Mouse (Mus musculus): Measurements from ENCODE around the gene Atg4d. TPM values are rescaled to one million over a fixed set of nuclear protein-coding genes. Genes with fewer than 3 reads are reported as not detected.
A peak's percentile ranks its signal among the peaks of the same experiment; 100 is the strongest.

Atg4d gene
- total and polyA plus RNA-seq, 2 experiments = 22.3 to 42.2 TPM

- Histone ChIP-seq H3K36me3 (ENCODE audit: control insufficient read depth, insufficient read depth, low read length) (peaks cover 18% of the 10 kb centered on the region; the same call in 1 of the 2 replicates), H3K79me2 (ENCODE audit: control insufficient read depth, insufficient read depth, low read length) (no peaks in the 10 kb centered on the region), H3K9ac (ENCODE audit: low read depth, low read length) (no peak overlapping the region), H3K27me3 (ENCODE audit: control insufficient read depth, insufficient read depth, low read length) (no peaks in the 10 kb centered on the region), H3K4me1 (ENCODE audit: control insufficient read depth, insufficient read depth, low read length) (no peaks in the 10 kb centered on the region), H3K27ac (replicated peaks; ENCODE audit: insufficient read depth, low read depth, low read length) (no peak overlapping the region), H3K4me3 (ENCODE audit: insufficient read depth, low read depth, low read length) (no peak overlapping the region)
- DNase-seq (ENCODE audit: extremely low read depth, low read depth, low spot score) = no peak
- whole genome bisulfite sequencing = 97% methylated on average over 5 of the region's 5 CpGs
- TF ChIP-seq CTCF (IDR thresholded peaks at IDR 0.05; ENCODE audit: low read depth, low read length) (no peak), POLR2A (IDR thresholded peaks at IDR 0.05; ENCODE audit: extremely low read depth, insufficient read depth, low read length) (no peak)
Measured at GRCm38 (mm10) chr9:21277776-21278175, 12.7 kb downstream of the Atg4d start.

DNA sequence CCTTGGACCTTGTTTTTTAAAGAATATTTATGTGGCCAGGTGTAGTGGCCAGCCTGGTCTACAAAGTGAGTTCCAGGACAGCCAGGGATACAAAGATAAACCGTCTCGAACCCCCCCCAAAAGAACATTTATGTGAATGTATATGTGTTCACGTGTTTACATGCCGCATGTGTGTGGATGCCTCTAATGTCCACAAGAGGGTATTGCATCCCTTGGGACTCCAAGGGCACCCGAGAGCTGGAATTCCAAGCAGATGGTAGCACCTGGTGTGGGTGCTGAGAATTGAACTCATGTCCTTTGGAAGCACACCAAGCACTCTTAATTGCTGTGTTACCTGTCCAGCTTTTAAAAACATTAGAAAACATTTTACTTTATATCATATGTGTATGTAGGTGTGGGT, 18.5 kb downstream of the Atg4d start:
- DNase-seq (ENCODE audit: extremely low read depth, low read depth, low spot score) = no peak
- no peak overlapping the region for H3K4me3 ChIP-seq (ENCODE audit: insufficient read depth, low read depth, low read length)
- H3K9ac ChIP-seq (ENCODE audit: low read depth, low read length) = no peak overlapping the region
- H3K36me3 ChIP-seq (ENCODE audit: control insufficient read depth, insufficient read depth, low read length) = peaks cover 18% of the 10 kb centered on the region; the same call in 1 of the 2 replicates
- no peak overlapping the region for H3K27ac ChIP-seq (replicated peaks; ENCODE audit: insufficient read depth, low read depth, low read length)
- H3K4me1 ChIP-seq (ENCODE audit: control insufficient read depth, insufficient read depth, low read length) = peaks cover 5% of the 10 kb centered on the region
- H3K79me2 ChIP-seq (ENCODE audit: control insufficient read depth, insufficient read depth, low read length) = peaks cover 4% of the 10 kb centered on the region; the same call in 1 of the 2 replicates
- TF ChIP-seq CTCF (IDR thresholded peaks at IDR 0.05; ENCODE audit: low read depth, low read length) (no peak), POLR2A (IDR thresholded peaks at IDR 0.05; ENCODE audit: extremely low read depth, insufficient read depth, low read length) (no peak)
- no peaks in the 10 kb centered on the region for H3K27me3 ChIP-seq (ENCODE audit: control insufficient read depth, insufficient read depth, low read length)
- WGBS = 94% methylated on average over 5 of the region's 5 CpGs

DNA sequence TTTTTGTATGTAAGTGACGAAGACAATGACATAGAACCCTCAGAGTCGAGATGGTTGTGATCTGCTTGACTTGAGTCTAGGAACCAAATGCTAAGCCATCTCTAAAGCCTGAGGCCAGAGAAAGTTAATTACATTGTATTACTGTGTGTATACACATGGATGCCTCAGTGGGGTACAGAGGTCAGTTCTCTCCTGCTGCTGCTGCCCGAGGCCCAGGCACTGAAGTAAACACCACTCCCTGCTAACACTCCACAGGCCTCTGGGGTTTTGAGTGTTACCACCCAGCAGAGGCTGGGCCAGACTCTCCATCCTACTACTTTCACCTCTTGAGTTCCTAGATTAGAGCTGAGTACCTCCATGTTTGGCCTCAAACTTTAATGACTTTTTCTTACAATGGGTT, 18.9 kb downstream of the Atg4d start:
- WGBS = 63% methylated on average over 3 of the region's 3 CpGs
- DNase-seq (ENCODE audit: extremely low read depth, low read depth, low spot score) = no peak
- Histone ChIP-seq H3K36me3 (ENCODE audit: control insufficient read depth, insufficient read depth, low read length) (peaks cover 18% of the 10 kb centered on the region; the same call in 1 of the 2 replicates), H3K79me2 (ENCODE audit: control insufficient read depth, insufficient read depth, low read length) (peaks cover 4% of the 10 kb centered on the region; the same call in 1 of the 2 replicates), H3K4me1 (ENCODE audit: control insufficient read depth, insufficient read depth, low read length) (peaks cover 5% of the 10 kb centered on the region), H3K9ac (ENCODE audit: low read depth, low read length) (no peak overlapping the region), H3K27me3 (ENCODE audit: control insufficient read depth, insufficient read depth, low read length) (no peaks in the 10 kb centered on the region), H3K27ac (replicated peaks; ENCODE audit: insufficient read depth, low read depth, low read length) (no peak overlapping the region), H3K4me3 (ENCODE audit: insufficient read depth, low read depth, low read length) (no peak overlapping the region)
- TF ChIP-seq POLR2A (IDR thresholded peaks at IDR 0.05; ENCODE audit: extremely low read depth, insufficient read depth, low read length) = no peak
- no peak for TF ChIP-seq CTCF (IDR thresholded peaks at IDR 0.05; ENCODE audit: low read depth, low read length)

GRCm38 (mm10) chr9:21286753-21287152, 21.7 kb downstream of the Atg4d start:
- TF ChIP-seq POLR2A (IDR thresholded peaks at IDR 0.05; ENCODE audit: extremely low read depth, insufficient read depth, low read length) = no peak
- TF ChIP-seq CTCF (IDR thresholded peaks at IDR 0.05; ENCODE audit: low read depth, low read length) = no peak
- Histone ChIP-seq H3K4me3 (ENCODE audit: insufficient read depth, low read depth, low read length) (no peak overlapping the region), H3K27me3 (ENCODE audit: control insufficient read depth, insufficient read depth, low read length) (no peaks in the 10 kb centered on the region), H3K27ac (replicated peaks; ENCODE audit: insufficient read depth, low read depth, low read length) (no peak overlapping the region), H3K79me2 (ENCODE audit: control insufficient read depth, insufficient read depth, low read length) (peaks cover 6% of the 10 kb centered on the region), H3K4me1 (ENCODE audit: control insufficient read depth, insufficient read depth, low read length) (peaks cover 5% of the 10 kb centered on the region), H3K36me3 (ENCODE audit: control insufficient read depth, insufficient read depth, low read length) (peaks cover 9% of the 10 kb centered on the region; the same call in 1 of the 2 replicates), H3K9ac (ENCODE audit: low read depth, low read length) (no peak overlapping the region)
- no peak for DNase-seq (ENCODE audit: extremely low read depth, low read depth, low spot score)
- WGBS = 67% methylated on average over 3 of the region's 3 CpGs

DNA sequence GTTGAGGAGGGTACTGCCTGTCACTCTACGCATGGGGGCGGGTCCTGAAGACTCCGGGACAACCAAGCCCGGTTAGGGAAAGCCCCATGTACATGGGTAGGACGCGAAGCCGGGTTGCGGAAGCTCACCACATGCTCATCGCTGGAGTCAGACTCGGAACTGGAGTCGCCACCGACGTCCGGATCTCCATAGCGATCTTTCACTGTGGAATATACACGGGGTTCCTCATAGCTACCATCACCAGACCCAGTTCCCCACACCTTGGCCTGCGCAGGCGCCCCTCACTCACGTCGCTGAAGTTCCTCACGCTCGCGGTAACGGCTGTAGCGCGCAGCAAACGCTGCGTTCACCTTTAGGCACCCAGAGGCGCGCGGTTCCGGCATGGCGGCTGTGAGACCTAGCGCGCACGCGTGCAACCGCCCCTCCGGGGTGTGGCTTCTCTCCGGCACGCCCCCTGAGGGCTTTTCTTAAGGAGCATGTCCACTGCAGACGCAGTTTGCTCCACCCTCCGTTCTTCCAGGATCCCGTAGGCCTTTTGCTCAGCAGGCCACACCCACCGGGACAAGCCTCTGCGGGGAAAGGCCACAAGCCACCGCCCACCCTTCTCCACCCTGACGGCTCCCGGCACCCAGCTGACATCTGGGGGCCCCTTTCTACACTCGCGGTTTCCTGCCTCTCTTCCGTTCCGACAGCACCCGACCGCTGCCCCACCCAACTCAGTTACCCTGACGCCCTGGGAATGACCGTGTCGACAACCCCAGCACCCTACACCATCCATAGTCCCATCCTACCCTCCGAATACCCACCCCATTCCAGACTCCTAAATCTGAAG, 22.7 kb downstream of the Atg4d start, which contains the start of gene Kri1:
TSS of gene Kri1 (minus strand) at position 399 of the 832 bp plus-strand sequence.
- H3K27ac ChIP-seq (replicated peaks; ENCODE audit: insufficient read depth, low read depth, low read length) = peak within 1 kb of the TSS; percentile 79
- TF ChIP-seq CTCF (IDR thresholded peaks at IDR 0.05; ENCODE audit: low read depth, low read length) (no peak), POLR2A (IDR thresholded peaks at IDR 0.05; ENCODE audit: extremely low read depth, insufficient read depth, low read length) (peak; percentile 89; the same call in 1 of the 2 replicates)
- H3K9ac ChIP-seq (ENCODE audit: low read depth, low read length) = peak within 1 kb of the TSS; percentile 94
- under 1% methylated on average over 59 of the region's 59 CpGs for WGBS
- peak; percentile 96 for DNase-seq (ENCODE audit: extremely low read depth, low read depth, low spot score)
- H3K4me3 ChIP-seq (ENCODE audit: insufficient read depth, low read depth, low read length) = peak within 1 kb of the TSS; percentile 95
- H3K4me1 ChIP-seq (ENCODE audit: control insufficient read depth, insufficient read depth, low read length) = peaks cover 5% of the 10 kb centered on the region
- H3K36me3 ChIP-seq (ENCODE audit: control insufficient read depth, insufficient read depth, low read length) = peaks cover 5% of the 10 kb centered on the region; the same call in 1 of the 2 replicates
- peaks cover 6% of the 10 kb centered on the region for H3K79me2 ChIP-seq (ENCODE audit: control insufficient read depth, insufficient read depth, low read length)
- H3K27me3 ChIP-seq (ENCODE audit: control insufficient read depth, insufficient read depth, low read length) = no peaks in the 10 kb centered on the region
